Comparison of ENCODE assay signal across 8 mouse cellular contexts in the genomic region with DNA sequence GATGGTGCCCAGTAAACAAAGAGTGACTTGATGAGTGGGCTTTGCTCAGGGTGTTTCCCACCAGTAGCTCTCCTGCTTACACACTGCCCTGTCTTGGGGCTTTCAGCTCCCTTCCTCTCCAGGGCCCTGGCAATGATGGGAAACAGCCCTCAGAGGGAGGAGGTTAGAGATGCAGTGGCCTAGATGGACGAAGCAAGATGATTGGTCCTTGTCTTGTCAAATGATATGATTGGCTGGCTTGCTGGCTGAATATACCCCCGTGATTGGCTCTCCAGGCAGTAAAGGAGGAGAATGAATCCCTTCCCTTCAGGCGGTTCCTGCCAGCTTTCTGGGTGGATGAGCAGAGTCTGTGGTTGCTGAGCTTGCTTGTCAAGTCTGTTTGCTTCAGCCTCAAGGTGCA.
DNase-seq lines count a peak whose midpoint lies in the region; ATAC-seq and TF ChIP-seq lines count a peak whose summit lies in the region.

No protein-coding gene starts in this region.

- H3K4me2 ChIP-seq in heart, embryonic 11.5 days = peak overlapping the region; percentile 55
- H3K4me2 ChIP-seq in embryonic facial prominence, embryonic 13.5 days = peak overlapping the region; percentile 55
- H3K4me2 ChIP-seq in hindbrain, embryonic 15.5 days = peak overlapping the region; percentile 54

- intact Hi-C loops in left cerebral cortex, postnatal 36 days (cut with DNase I) = no loop called here

- H3K9ac ChIP-seq in heart, embryonic 11.5 days (ENCODE audit: low read depth, low read length) = peak overlapping the region; percentile 43
- peak overlapping the region; percentile 49; the same call in 1 of the 2 replicates for H3K9ac ChIP-seq in embryonic facial prominence, embryonic 13.5 days
- peak overlapping the region; percentile 30; the same call in 1 of the 2 replicates for H3K9ac ChIP-seq in hindbrain, embryonic 15.5 days

- DNase-seq in heart, adult 11 months = no peak
- DNase-seq in ZHBTc4 (ENCODE audit: low read depth, low spot score) = peak; percentile 74
- DNase-seq in left cerebral cortex, postnatal 36 days (ENCODE audit: low spot score in 2 of 2) = peak; percentile 55 to 71
- DNase-seq in right cerebral cortex, adult 18-20 months = peak; percentile 80
- no peak for DNase-seq in thymus, adult 2 months

- H3K27me3 ChIP-seq in heart, embryonic 11.5 days (ENCODE audit: control insufficient read depth, insufficient read depth, low read length) = no peaks in the 10 kb centered on the region
- H3K27me3 ChIP-seq in embryonic facial prominence, embryonic 13.5 days = no peaks in the 10 kb centered on the region
- H3K27me3 ChIP-seq in hindbrain, embryonic 15.5 days = no peaks in the 10 kb centered on the region
- no peaks in the 10 kb centered on the region for H3K27me3 ChIP-seq in thymus, adult 2 months (ENCODE audit: control insufficient read depth, insufficient read depth, low read length)

- no peaks in the 10 kb centered on the region for H3K4me1 ChIP-seq in heart, embryonic 11.5 days (ENCODE audit: control insufficient read depth, insufficient read depth, low read length)
- peaks cover 8% of the 10 kb centered on the region for H3K4me1 ChIP-seq in embryonic facial prominence, embryonic 13.5 days
- H3K4me1 ChIP-seq in hindbrain, embryonic 15.5 days (replicated peaks) = peaks cover 12% of the 10 kb centered on the region
- no peaks in the 10 kb centered on the region for H3K4me1 ChIP-seq in thymus, adult 2 months (replicated peaks; ENCODE audit: control insufficient read depth, insufficient read depth, low read length)

- H3K4me3 ChIP-seq in heart, embryonic 11.5 days (ENCODE audit: low read depth, low read length) = no peak overlapping the region
- H3K4me3 ChIP-seq in embryonic facial prominence, embryonic 13.5 days = peak overlapping the region; percentile 33
- H3K4me3 ChIP-seq in hindbrain, embryonic 15.5 days = peak overlapping the region; percentile 29
- no peak overlapping the region for H3K4me3 ChIP-seq in thymus, adult 2 months (ENCODE audit: control insufficient read depth, insufficient read depth, low read length)

- H3K27ac ChIP-seq in heart, embryonic 11.5 days (ENCODE audit: low read depth, low read length) = no peak overlapping the region
- H3K27ac ChIP-seq in embryonic facial prominence, embryonic 13.5 days = peak overlapping the region; percentile 66; the same call in 1 of the 2 replicates
- H3K27ac ChIP-seq in hindbrain, embryonic 15.5 days (replicated peaks) = peak overlapping the region; percentile 82
- no peak overlapping the region for H3K27ac ChIP-seq in thymus, adult 2 months (ENCODE audit: control insufficient read depth, insufficient read depth, low read length)

- no peaks in the 10 kb centered on the region for H3K9me3 ChIP-seq in heart, embryonic 11.5 days (replicated peaks; ENCODE audit: control insufficient read depth, low read length)
- H3K9me3 ChIP-seq in embryonic facial prominence, embryonic 13.5 days = no peaks in the 10 kb centered on the region
- H3K9me3 ChIP-seq in hindbrain, embryonic 15.5 days = no peaks in the 10 kb centered on the region

- no peaks in the 10 kb centered on the region for H3K36me3 ChIP-seq in heart, embryonic 11.5 days (ENCODE audit: control insufficient read depth, insufficient read depth, low read length)
- H3K36me3 ChIP-seq in embryonic facial prominence, embryonic 13.5 days = no peaks in the 10 kb centered on the region
- H3K36me3 ChIP-seq in hindbrain, embryonic 15.5 days = no peaks in the 10 kb centered on the region
- no peaks in the 10 kb centered on the region for H3K36me3 ChIP-seq in thymus, adult 2 months (ENCODE audit: control insufficient read depth, insufficient read depth, low read length)

- 9% methylated on average over 3 of the region's 3 CpGs for WGBS in heart, embryonic 11.5 days (ENCODE audit: insufficient replicate concordance)
- WGBS in embryonic facial prominence, embryonic 13.5 days = 1% methylated on average over 3 of the region's 3 CpGs
- WGBS in hindbrain, embryonic 15.5 days = 1% methylated on average over 3 of the region's 3 CpGs
- 50% methylated on average over 3 of the region's 3 CpGs for WGBS in thymus, adult 2 months

- ATAC-seq in heart, embryonic 11.5 days (replicated peaks; ENCODE audit: insufficient number of reproducible peaks, low FRiP score, low TSS enrichment) = 0 out of 2 replicates have a peak, but pooled peaks have one; percentile 55
- ATAC-seq in embryonic facial prominence, embryonic 13.5 days (ENCODE audit: insufficient number of reproducible peaks, insufficient read depth, low FRiP score, low TSS enrichment, low read depth) = peak; percentile 74
- ATAC-seq in hindbrain, embryonic 15.5 days (ENCODE audit: low FRiP score, low read depth) = peak; percentile 97

- no peak for TF ChIP-seq CTCF in thymus, adult 2 months (IDR thresholded peaks at IDR 0.05; ENCODE audit: borderline replicate concordance, control insufficient read depth, extremely low read depth, insufficient read depth, low read length, poor library complexity)

- TF ChIP-seq POLR2A in thymus, adult 2 months (IDR thresholded peaks at IDR 0.05; ENCODE audit: control insufficient read depth, extremely low read depth, insufficient read depth, low read length, poor library complexity) = no peak

Comparison
In these comparisons a context has a peak if more than half of its experiments do, and no peak if none do; other contexts are left out.
1. H3K27ac ChIP-seq: peak in embryonic facial prominence, embryonic 13.5 days (single experiment) and hindbrain, embryonic 15.5 days (single experiment); none in heart, embryonic 11.5 days (single experiment) and thymus, adult 2 months (single experiment).
2. H3K4me3 ChIP-seq: peak in embryonic facial prominence, embryonic 13.5 days (single experiment) and hindbrain, embryonic 15.5 days (single experiment); none in heart, embryonic 11.5 days (single experiment) and thymus, adult 2 months (single experiment).
3. DNase-seq: peak in ZHBTc4 (single experiment), left cerebral cortex, postnatal 36 days (2 of 2) and right cerebral cortex, adult 18-20 months (single experiment); none in heart, adult 11 months (single experiment) and thymus, adult 2 months (single experiment).
4. Peak in every context shown above with its lines, with median percentiles within 50 percentile points of each other: ATAC-seq, H3K4me2 ChIP-seq and H3K9ac ChIP-seq.